Mouse (Mus musculus): ENCODE data around the gene Slc13a4. TPM values are rescaled to one million over a fixed set of nuclear protein-coding genes. Genes with fewer than 3 reads are reported as not detected.
A peak's percentile ranks its signal among the peaks of the same experiment; 100 is the strongest.

Slc13a4 gene
- polyA plus RNA-seq (2011; ENCODE audit: insufficient read depth, insufficient read length, low read depth, missing spikeins) = 1.1 and 1.2 TPM in 2 replicates

DNA sequence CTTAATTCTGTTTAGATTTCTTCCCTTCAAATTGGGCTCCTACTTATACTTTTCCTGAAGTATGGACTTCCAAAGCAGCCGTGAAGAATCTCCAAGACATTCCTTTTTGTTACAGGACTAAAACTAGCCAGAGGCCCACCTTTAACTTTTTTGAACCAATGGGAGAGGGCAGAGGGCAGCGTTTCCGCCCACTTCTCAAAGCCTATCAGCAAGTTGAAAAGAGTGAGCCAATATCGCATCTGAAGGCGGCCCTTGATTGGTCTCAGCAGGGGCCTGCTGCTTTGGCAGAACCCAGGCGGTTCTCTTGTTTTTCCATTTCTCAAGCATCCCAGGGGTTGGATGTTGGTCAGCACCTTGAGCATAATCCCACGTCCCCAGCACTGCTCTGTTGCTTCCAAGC lies at the start of gene Slc13a4:
TSS of gene Slc13a4 (minus strand) at position 95 of the 400 bp plus-strand sequence.
- H3K4me1 ChIP-seq (ENCODE audit: control insufficient read depth, insufficient read depth, low read length) = peaks cover 1% of the 10 kb centered on the region
- no peak within 1 kb of the TSS for H3K27ac ChIP-seq (ENCODE audit: insufficient read depth, low read length)
- H3K27me3 ChIP-seq (ENCODE audit: control insufficient read depth, insufficient read depth, low read length, poor library complexity, severe bottlenecking) = no peaks in the 10 kb centered on the region
- H3K9ac ChIP-seq (ENCODE audit: low read depth, poor library complexity, severe bottlenecking) = no peak within 1 kb of the TSS
- TF ChIP-seq EP300 (IDR thresholded peaks at IDR 0.05; ENCODE audit: insufficient read depth, low read depth, low read length) = no peak
- no peak for TF ChIP-seq CTCF (IDR thresholded peaks at IDR 0.05; ENCODE audit: low read depth, low read length)
- TF ChIP-seq POLR2A (IDR thresholded peaks at IDR 0.05; ENCODE audit: insufficient read depth, low read length) = no peak
- H3K4me3 ChIP-seq (ENCODE audit: low read depth, low read length) = no peak within 1 kb of the TSS
- H3K9me3 ChIP-seq (replicated peaks; ENCODE audit: control insufficient read depth, insufficient read depth, low read length, poor library complexity, severe bottlenecking) = no peaks in the 10 kb centered on the region
- H3K36me3 ChIP-seq (ENCODE audit: control insufficient read depth, insufficient read depth, low read length, poor library complexity, severe bottlenecking) = no peaks in the 10 kb centered on the region

GRCm38 (mm10) chr6:35355320-35355719 lies 47.4 kb upstream of the Slc13a4 start:
- Histone ChIP-seq H3K9ac (ENCODE audit: low read depth, poor library complexity, severe bottlenecking) (no peak overlapping the region), H3K9me3 (replicated peaks; ENCODE audit: control insufficient read depth, insufficient read depth, low read length, poor library complexity, severe bottlenecking) (no peaks in the 10 kb centered on the region), H3K36me3 (ENCODE audit: control insufficient read depth, insufficient read depth, low read length, poor library complexity, severe bottlenecking) (no peaks in the 10 kb centered on the region), H3K27ac (ENCODE audit: insufficient read depth, low read length) (no peak overlapping the region), H3K4me3 (ENCODE audit: low read depth, low read length) (no peak overlapping the region), H3K27me3 (ENCODE audit: control insufficient read depth, insufficient read depth, low read length, poor library complexity, severe bottlenecking) (no peaks in the 10 kb centered on the region), H3K4me1 (ENCODE audit: control insufficient read depth, insufficient read depth, low read length) (peaks cover 12% of the 10 kb centered on the region)
- TF ChIP-seq EP300 (IDR thresholded peaks at IDR 0.05; ENCODE audit: insufficient read depth, low read depth, low read length) (no peak), POLR2A (IDR thresholded peaks at IDR 0.05; ENCODE audit: insufficient read depth, low read length) (no peak), CTCF (IDR thresholded peaks at IDR 0.05; ENCODE audit: low read depth, low read length) (no peak)

- TF ChIP-seq POLR2A (IDR thresholded peaks at IDR 0.05; ENCODE audit: insufficient read depth, low read length) (no peak), CTCF (IDR thresholded peaks at IDR 0.05; ENCODE audit: low read depth, low read length) (no peak), EP300 (IDR thresholded peaks at IDR 0.05; ENCODE audit: insufficient read depth, low read depth, low read length) (no peak)
- no peak overlapping the region for H3K27ac ChIP-seq (ENCODE audit: insufficient read depth, low read length)
- H3K4me1 ChIP-seq (ENCODE audit: control insufficient read depth, insufficient read depth, low read length) = peaks cover 12% of the 10 kb centered on the region
- H3K9ac ChIP-seq (ENCODE audit: low read depth, poor library complexity, severe bottlenecking) = peak overlapping the region; percentile 6; the same call in 1 of the 2 replicates
- no peak overlapping the region for H3K4me3 ChIP-seq (ENCODE audit: low read depth, low read length)
- H3K27me3 ChIP-seq (ENCODE audit: control insufficient read depth, insufficient read depth, low read length, poor library complexity, severe bottlenecking) = no peaks in the 10 kb centered on the region
- H3K9me3 ChIP-seq (replicated peaks; ENCODE audit: control insufficient read depth, insufficient read depth, low read length, poor library complexity, severe bottlenecking) = no peaks in the 10 kb centered on the region
- H3K36me3 ChIP-seq (ENCODE audit: control insufficient read depth, insufficient read depth, low read length, poor library complexity, severe bottlenecking) = no peaks in the 10 kb centered on the region
Observed at GRCm38 (mm10) chr6:35354622-35354998, 46.7 kb upstream of the Slc13a4 start.

GRCm38 (mm10) chr6:35353846-35354621 lies 46.1 kb upstream of the Slc13a4 start:
- H3K4me1 ChIP-seq (ENCODE audit: control insufficient read depth, insufficient read depth, low read length) = peaks cover 12% of the 10 kb centered on the region
- no peaks in the 10 kb centered on the region for H3K9me3 ChIP-seq (replicated peaks; ENCODE audit: control insufficient read depth, insufficient read depth, low read length, poor library complexity, severe bottlenecking)
- H3K9ac ChIP-seq (ENCODE audit: low read depth, poor library complexity, severe bottlenecking) = peak overlapping the region; percentile 6; the same call in 1 of the 2 replicates
- no peak overlapping the region; the same call in 1 of the 2 replicates for H3K4me3 ChIP-seq (ENCODE audit: low read depth, low read length)
- H3K27ac ChIP-seq (ENCODE audit: insufficient read depth, low read length) = peak overlapping the region; percentile 17
- TF ChIP-seq CTCF (IDR thresholded peaks at IDR 0.05; ENCODE audit: low read depth, low read length) (no peak), EP300 (IDR thresholded peaks at IDR 0.05; ENCODE audit: insufficient read depth, low read depth, low read length) (no peak), POLR2A (IDR thresholded peaks at IDR 0.05; ENCODE audit: insufficient read depth, low read length) (no peak)
- no peaks in the 10 kb centered on the region for H3K27me3 ChIP-seq (ENCODE audit: control insufficient read depth, insufficient read depth, low read length, poor library complexity, severe bottlenecking)
- H3K36me3 ChIP-seq (ENCODE audit: control insufficient read depth, insufficient read depth, low read length, poor library complexity, severe bottlenecking) = no peaks in the 10 kb centered on the region

DNA sequence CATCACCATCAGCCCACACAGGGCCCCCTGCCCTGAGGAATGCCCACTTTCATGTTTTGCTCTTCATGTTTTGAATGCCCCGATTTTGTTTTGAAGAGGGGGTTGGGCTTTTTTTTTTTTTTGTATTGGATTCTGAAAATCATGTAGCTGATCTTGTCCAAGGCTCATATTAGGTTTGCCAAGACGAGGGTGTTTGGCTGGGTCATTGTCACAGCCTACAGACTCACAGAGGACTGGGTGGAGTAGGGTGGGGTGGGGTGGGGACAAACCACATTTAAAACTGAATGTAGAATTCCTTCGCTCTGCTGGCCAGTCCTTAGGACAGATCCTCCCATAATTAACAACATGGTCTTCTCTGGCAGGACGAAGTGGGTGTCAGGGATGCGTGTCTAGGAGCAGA lies 45.5 kb upstream of the Slc13a4 start:
- Histone ChIP-seq H3K9me3 (replicated peaks; ENCODE audit: control insufficient read depth, insufficient read depth, low read length, poor library complexity, severe bottlenecking) (no peaks in the 10 kb centered on the region), H3K4me3 (ENCODE audit: low read depth, low read length) (no peak overlapping the region), H3K27me3 (ENCODE audit: control insufficient read depth, insufficient read depth, low read length, poor library complexity, severe bottlenecking) (no peaks in the 10 kb centered on the region), H3K36me3 (ENCODE audit: control insufficient read depth, insufficient read depth, low read length, poor library complexity, severe bottlenecking) (no peaks in the 10 kb centered on the region), H3K27ac (ENCODE audit: insufficient read depth, low read length) (peak overlapping the region; percentile 17), H3K4me1 (ENCODE audit: control insufficient read depth, insufficient read depth, low read length) (peaks cover 12% of the 10 kb centered on the region), H3K9ac (ENCODE audit: low read depth, poor library complexity, severe bottlenecking) (peak overlapping the region; percentile 6; the same call in 1 of the 2 replicates)
- TF ChIP-seq POLR2A (IDR thresholded peaks at IDR 0.05; ENCODE audit: insufficient read depth, low read length) (no peak), CTCF (IDR thresholded peaks at IDR 0.05; ENCODE audit: low read depth, low read length) (no peak), EP300 (IDR thresholded peaks at IDR 0.05; ENCODE audit: insufficient read depth, low read depth, low read length) (no peak)

GRCm38 (mm10) chr6:35352867-35353266 lies 44.9 kb upstream of the Slc13a4 start:
- no peaks in the 10 kb centered on the region for H3K36me3 ChIP-seq (ENCODE audit: control insufficient read depth, insufficient read depth, low read length, poor library complexity, severe bottlenecking)
- no peak overlapping the region for H3K9ac ChIP-seq (ENCODE audit: low read depth, poor library complexity, severe bottlenecking)
- H3K4me3 ChIP-seq (ENCODE audit: low read depth, low read length) = no peak overlapping the region
- no peak overlapping the region for H3K27ac ChIP-seq (ENCODE audit: insufficient read depth, low read length)
- TF ChIP-seq POLR2A (IDR thresholded peaks at IDR 0.05; ENCODE audit: insufficient read depth, low read length) = no peak
- no peak for TF ChIP-seq CTCF (IDR thresholded peaks at IDR 0.05; ENCODE audit: low read depth, low read length)
- no peak for TF ChIP-seq EP300 (IDR thresholded peaks at IDR 0.05; ENCODE audit: insufficient read depth, low read depth, low read length)
- no peaks in the 10 kb centered on the region for H3K27me3 ChIP-seq (ENCODE audit: control insufficient read depth, insufficient read depth, low read length, poor library complexity, severe bottlenecking)
- H3K4me1 ChIP-seq (ENCODE audit: control insufficient read depth, insufficient read depth, low read length) = peaks cover 12% of the 10 kb centered on the region
- no peaks in the 10 kb centered on the region for H3K9me3 ChIP-seq (replicated peaks; ENCODE audit: control insufficient read depth, insufficient read depth, low read length, poor library complexity, severe bottlenecking)

Measured in ES-Bruce4 (cell line).